Mouse (Mus musculus): ENCODE data around the gene Tmigd3. TPM values are rescaled to one million over a fixed set of nuclear protein-coding genes. Genes with fewer than 3 reads are reported as not detected.

Tmigd3 gene
- total and polyA plus RNA-seq, 3 experiments, result 0.25 TPM; not detected in 2

DNA sequence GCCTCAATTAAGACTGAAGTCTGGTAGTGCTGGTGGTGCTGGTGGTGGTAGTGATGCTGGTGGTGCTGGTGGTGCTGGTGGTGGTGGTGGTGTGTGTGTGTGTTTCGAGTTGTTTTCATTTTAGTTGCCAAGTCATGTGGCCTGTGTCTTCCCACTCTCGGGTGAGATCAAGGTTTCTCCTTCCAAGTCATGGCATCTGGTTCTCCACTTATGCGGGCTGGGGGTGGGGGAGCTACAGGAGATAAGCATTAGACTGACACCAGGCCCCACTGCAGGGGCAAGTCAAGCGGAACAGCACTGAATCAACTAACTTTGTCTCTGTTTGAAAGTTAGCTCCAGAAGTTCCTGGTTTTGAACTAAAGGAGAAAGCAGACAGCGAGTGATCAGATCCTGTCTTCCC is 46.6 kb upstream of the Tmigd3 start:
- H3K9me3 ChIP-seq (replicated peaks; ENCODE audit: low read length), result no peaks in the 10 kb centered on the region
- no peaks in the 10 kb centered on the region for H3K27me3 ChIP-seq (replicated peaks)
- dilution Hi-C loops (cut with MboI; ENCODE audit: extremely low pct_ligation_motif_present, extremely low pct_unique_long_range_greater_than_20kb, low sequenced_read_pairs), result no loop called here
- peak overlapping the region; percentile 76 for H3K27ac ChIP-seq (ENCODE audit: insufficient read depth, low read depth)
- H3K79me2 ChIP-seq (replicated peaks; ENCODE audit: control insufficient read depth, extremely low read depth, insufficient read depth, poor library complexity, severe bottlenecking), result no peaks in the 10 kb centered on the region
- no peaks in the 10 kb centered on the region for H3K36me3 ChIP-seq (replicated peaks in 1 of 2; ENCODE audit: control insufficient read depth in 1 of 2, insufficient read depth in 1 of 2, low read length in 1 of 2)
- peak overlapping the region; percentile 75 for H3K9ac ChIP-seq (ENCODE audit: insufficient read depth, low read depth)
- peak overlapping the region in 1 of 3 experiments; percentile 42 for H3K4me3 ChIP-seq (replicated peaks in 1 of 3; ENCODE audit: low read depth in 2 of 3, low read length in 2 of 3, poor library complexity in 1 of 3)
- peaks cover 23 to 78% of the 10 kb centered on the region in 2 experiments for H3K4me1 ChIP-seq (ENCODE audit: control insufficient read depth in 1 of 2, insufficient read depth in 2 of 2)
- in situ Hi-C loops (cut with MboI; ENCODE audit: low pct_ligation_motif_present, low pct_unique_long_range_greater_than_20kb, low sequenced_read_pairs), result loop anchor here (5.0 to 25.0 kb wide), 2 partner anchors 68 to 137 kb away; partner anchors contain the start of gene Ddx20
- DNase-seq (ENCODE audit: extremely low read depth), result peak; percentile 76
- peak overlapping the region; percentile 90 for H3K4me2 ChIP-seq (ENCODE audit: insufficient read depth, low read depth, poor library complexity, severe bottlenecking)
- TF ChIP-seq USF1 (IDR thresholded peaks at IDR 0.05; ENCODE audit: low read depth, low read length) (peak; percentile 36; the same call in 1 of the 2 replicates), RAD21 (IDR thresholded peaks at IDR 0.05; ENCODE audit: low read depth, low read length) (no peak; the same call in 1 of the 2 replicates), TBP (conservative IDR thresholded peaks at IDR 0.05; ENCODE audit: low read depth, low read length) (0 out of 2 replicates have a peak, but pooled peaks have one; percentile 42), KAT2A (IDR thresholded peaks at IDR 0.05; ENCODE audit: insufficient replicate concordance, low read length) (no peak), PAX5 (IDR thresholded peaks at IDR 0.05; ENCODE audit: low read length) (no peak), BHLHE40 (IDR thresholded peaks at IDR 0.05; ENCODE audit: low read depth, low read length) (peak; percentile 54; the same call in 1 of the 2 replicates), ZKSCAN1 (IDR thresholded peaks at IDR 0.05; ENCODE audit: borderline replicate concordance, low read depth, low read length) (no peak), POLR2AphosphoS2 (IDR thresholded peaks at IDR 0.05; ENCODE audit: low read depth, low read length) (no peak), RCOR1 (conservative IDR thresholded peaks at IDR 0.05; ENCODE audit: low read depth, low read length) (no peak), JUN (IDR thresholded peaks at IDR 0.05; ENCODE audit: insufficient read depth, low read depth, low read length) (no peak), CHD1 (IDR thresholded peaks at IDR 0.05; ENCODE audit: low read depth, low read length) (no peak), SMC3 (IDR thresholded peaks at IDR 0.05; ENCODE audit: low read depth, low read length) (peak; percentile 4; the same call in 1 of the 2 replicates), CTCF (conservative IDR thresholded peaks at IDR 0.05 in 1 of 2, IDR thresholded peaks at IDR 0.05 in 1 of 2; ENCODE audit: low read depth in 2 of 2, low read length in 2 of 2) (no peak), MEF2A (IDR thresholded peaks at IDR 0.05; ENCODE audit: borderline replicate concordance, low read depth, low read length) (peak; percentile 58), IRF4 (IDR thresholded peaks at IDR 0.05; ENCODE audit: low read depth, low read length) (peak; percentile 48; the same call in 1 of the 2 replicates), JUND (conservative IDR thresholded peaks at IDR 0.05; ENCODE audit: low read depth, low read length) (no peak), TCF12 (IDR thresholded peaks at IDR 0.05; ENCODE audit: low read depth, low read length) (peak; percentile 71), SIN3A (IDR thresholded peaks at IDR 0.05; ENCODE audit: low read length) (no peak), NRF1 (IDR thresholded peaks at IDR 0.05; ENCODE audit: low read depth, low read length) (no peak), UBTF (IDR thresholded peaks at IDR 0.05; ENCODE audit: low read depth, low read length) (no peak), GABPA (IDR thresholded peaks at IDR 0.05; ENCODE audit: insufficient replicate concordance, low read depth, low read length) (no peak), MYC (IDR thresholded peaks at IDR 0.05; ENCODE audit: low read depth, low read length) (no peak), MXI1 (IDR thresholded peaks at IDR 0.05; ENCODE audit: low read depth, low read length) (no peak), USF2 (conservative IDR thresholded peaks at IDR 0.05; ENCODE audit: low read depth, low read length) (no peak), ELF1 (IDR thresholded peaks at IDR 0.05; ENCODE audit: low read depth, low read length) (no peak), MAZ (IDR thresholded peaks at IDR 0.05; ENCODE audit: low read depth, low read length) (no peak; the same call in 1 of the 2 replicates), ETS1 (conservative IDR thresholded peaks at IDR 0.05; ENCODE audit: low read depth, low read length) (peak; percentile 71), POLR2A (IDR thresholded peaks at IDR 0.05; ENCODE audit: low read depth, low read length) (0 out of 2 replicates have a peak, but pooled peaks have one; percentile 21), CHD2 (IDR thresholded peaks at IDR 0.05; ENCODE audit: low read length) (peak; percentile 72; the same call in 1 of the 2 replicates), NELFE (IDR thresholded peaks at IDR 0.05; ENCODE audit: low read depth, low read length) (peak; percentile 56; the same call in 1 of the 2 replicates), ZMIZ1 (IDR thresholded peaks at IDR 0.05; ENCODE audit: low read depth, low read length) (no peak), MAFK (IDR thresholded peaks at IDR 0.05; ENCODE audit: insufficient replicate concordance, low read length) (no peak), E2F4 (IDR thresholded peaks at IDR 0.05; ENCODE audit: insufficient replicate concordance, low read depth, low read length) (no peak), ZC3H11A (IDR thresholded peaks at IDR 0.05; ENCODE audit: low read depth, low read length) (no peak), ZNF384 (IDR thresholded peaks at IDR 0.05; ENCODE audit: low read depth, low read length) (no peak), MAX (IDR thresholded peaks at IDR 0.05; ENCODE audit: low read length) (no peak), HCFC1 (IDR thresholded peaks at IDR 0.05; ENCODE audit: low read depth, low read length) (no peak), EP300 (IDR thresholded peaks at IDR 0.05; ENCODE audit: low read length) (peak; percentile 64)

All from CH12.LX (cell line).